Mouse (Mus musculus): ENCODE data around the gene Synpo2. TPM values are rescaled to one million over a fixed set of nuclear protein-coding genes. Genes with fewer than 3 reads are reported as not detected.

The Synpo2 gene
- polyA plus RNA-seq, 1 experiment from 2014 or later, result 1.4 TPM

Other genes starting within 250 kb of the Synpo2 start
- 0.47 and 0.52 TPM in 2 replicates for gene Myoz2, start 201.1 kb downstream of the Synpo2 start, polyA plus RNA-seq (2015; fragmentation: Nextera tagmentation; extraction: Ambion mirVana)
- gene Sec24d, start 31.3 kb upstream of the Synpo2 start, polyA plus RNA-seq (2015; fragmentation: Nextera tagmentation; extraction: Ambion mirVana), result 14.3 and 14.5 TPM in 2 replicates
- gene Mettl14, start 150.0 kb upstream of the Synpo2 start, polyA plus RNA-seq (2015; fragmentation: Nextera tagmentation; extraction: Ambion mirVana), result 24.0 and 25.0 TPM in 2 replicates
- gene Prss12, start 210.8 kb upstream of the Synpo2 start, polyA plus RNA-seq (2015; fragmentation: Nextera tagmentation; extraction: Ambion mirVana), result 13.8 and 14.4 TPM in 2 replicates